Mouse (Mus musculus) E14TG2a.4 (cell line): ENCODE data around the gene Bcl11a.

ENCODE experiments used
- H3K27me3 ChIP-seq: 2 replicates; pipeline ENCODE4 v1.6.1; 2014; ENCODE audit warnings: low read length, control low read depth; ENCODE audit not compliant: insufficient read depth
- H3K36me3 ChIP-seq: 2 replicates; pipeline ENCODE4 v1.6.1; 2014; ENCODE audit warnings: low read length, control low read depth; ENCODE audit not compliant: insufficient read depth
- H3K4me1 ChIP-seq: replicated peaks from 2 replicates; pipeline ENCODE4 v1.6.1; 2014; ENCODE audit warnings: low read depth, low read length, control low read depth
- H3K4me3 ChIP-seq: replicated peaks from 2 replicates; pipeline ENCODE4 v1.5.1; 2014; ENCODE audit warnings: mild to moderate bottlenecking, low read length
- H3K9me3 ChIP-seq: 2 replicates; pipeline ENCODE4 v1.6.1; 2014; ENCODE audit warnings: low read length, control low read depth
- CTCF ChIP-seq: conservative IDR thresholded peaks from 2 replicates; pipeline ENCODE4 v1.5.1; 2014; ENCODE audit warnings: low read length
- NANOG ChIP-seq: IDR thresholded peaks from 2 replicates; pipeline ENCODE4 v1.6.1; 2014; ENCODE audit warnings: borderline replicate concordance, low read length, mixed read lengths
- POU5F1 ChIP-seq: IDR thresholded peaks from 2 replicates; pipeline ENCODE4 v1.6.1; 2014; ENCODE audit warnings: low read length, borderline replicate concordance

Gene Bcl11a

DNA sequence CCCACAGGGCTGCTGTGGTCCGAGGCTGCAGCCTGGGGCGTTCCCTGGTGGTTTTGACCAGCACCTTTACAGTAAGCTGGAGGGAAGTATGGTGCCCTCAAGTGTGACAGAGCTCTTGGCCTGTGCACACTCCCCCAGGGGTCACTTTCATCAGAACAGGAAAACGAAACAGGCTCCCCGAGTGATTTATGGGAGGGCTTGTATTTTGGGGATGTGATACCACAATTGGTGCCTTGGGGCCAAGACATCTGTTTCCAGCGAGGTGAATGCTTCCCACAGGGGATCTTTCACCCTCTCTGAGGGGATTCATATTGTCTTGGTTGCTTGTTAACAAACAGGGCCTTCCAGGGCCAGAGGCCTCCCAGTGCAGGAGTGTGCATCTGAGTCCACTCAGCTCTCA lies 122.5 kb downstream of the Bcl11a start:
- no peak overlapping the region for H3K4me3 ChIP-seq
- H3K27me3 ChIP-seq: 0 out of 2 replicates have a peak, but pooled peaks cover 4% of the 10 kb centered on the region
- TF ChIP-seq CTCF (no peak), NANOG (no peak), POU5F1 (no peak)
- H3K36me3 ChIP-seq: no peaks in the 10 kb centered on the region
- peaks cover 24% of the 10 kb centered on the region for H3K4me1 ChIP-seq
- no peaks in the 10 kb centered on the region; the same call in none of the 2 replicates for H3K9me3 ChIP-seq

DNA sequence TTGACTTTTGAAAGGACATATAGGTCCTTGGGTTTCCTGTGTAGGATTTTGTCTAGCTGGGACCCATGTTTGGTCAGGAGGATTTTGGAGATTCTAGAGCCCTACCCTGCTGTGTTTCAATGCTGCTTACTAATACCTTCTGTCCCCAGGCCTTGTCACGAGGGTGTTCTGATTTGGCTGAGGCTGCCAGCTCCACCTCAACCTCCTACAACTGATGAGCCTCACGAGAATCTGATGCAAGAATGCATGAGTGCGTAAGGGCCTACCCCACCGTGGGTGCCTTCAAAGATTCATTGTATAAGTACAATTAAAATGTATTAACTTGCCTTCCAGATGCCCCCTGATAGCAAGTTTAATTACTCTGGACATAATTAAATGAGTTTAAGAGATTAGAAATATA lies 123.4 kb downstream of the Bcl11a start:
- Histone ChIP-seq H3K27me3 (0 out of 2 replicates have a peak, but pooled peaks cover 4% of the 10 kb centered on the region), H3K4me3 (no peak overlapping the region), H3K36me3 (no peaks in the 10 kb centered on the region), H3K9me3 (no peaks in the 10 kb centered on the region; the same call in none of the 2 replicates), H3K4me1 (peaks cover 24% of the 10 kb centered on the region)
- TF ChIP-seq POU5F1 (no peak), NANOG (no peak), CTCF (no peak)

DNA sequence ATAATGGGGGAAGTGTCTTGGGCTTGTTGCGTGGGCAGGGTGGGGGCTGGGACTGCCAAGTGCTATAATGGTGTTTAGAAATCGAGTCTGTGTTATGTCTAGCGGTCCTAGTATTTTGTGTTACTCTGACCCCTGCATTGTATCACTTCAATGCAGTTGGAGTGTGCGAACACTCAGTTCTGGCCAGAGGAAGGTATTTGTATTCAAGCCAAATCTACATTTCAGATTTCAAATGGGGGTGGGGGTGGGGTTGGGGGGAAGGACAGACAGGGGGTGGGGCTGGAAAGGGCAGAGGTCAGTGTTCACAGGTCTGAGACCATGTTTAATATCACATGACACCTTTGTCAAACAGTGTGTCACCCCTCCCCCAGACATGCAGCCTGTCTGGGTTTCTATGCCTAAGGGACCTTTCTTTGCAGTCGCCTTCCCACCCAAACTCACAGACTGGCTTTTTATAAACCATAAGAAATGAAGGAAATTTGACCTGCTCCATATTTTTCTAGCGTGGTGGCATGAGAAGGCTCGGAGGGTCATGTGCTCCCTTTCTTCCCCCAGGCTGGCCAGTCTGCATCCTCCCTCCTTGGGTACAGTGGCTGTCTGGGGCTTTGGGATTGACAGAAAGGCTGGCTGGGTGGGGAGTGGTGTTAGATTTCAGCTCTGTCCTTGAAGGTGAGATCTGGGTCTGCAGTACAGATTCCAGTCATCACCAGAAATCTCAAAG lies 124.9 kb downstream of the Bcl11a start:
- peaks cover 24% of the 10 kb centered on the region for H3K4me1 ChIP-seq
- H3K9me3 ChIP-seq: no peaks in the 10 kb centered on the region; the same call in none of the 2 replicates
- H3K27me3 ChIP-seq: no peaks in the 10 kb centered on the region
- no peak for TF ChIP-seq POU5F1
- TF ChIP-seq CTCF: no peak
- TF ChIP-seq NANOG: no peak
- H3K36me3 ChIP-seq: no peaks in the 10 kb centered on the region
- no peak overlapping the region for H3K4me3 ChIP-seq

- Histone ChIP-seq H3K27me3 (no peaks in the 10 kb centered on the region), H3K4me1 (peaks cover 24% of the 10 kb centered on the region), H3K36me3 (no peaks in the 10 kb centered on the region), H3K9me3 (no peaks in the 10 kb centered on the region; the same call in none of the 2 replicates), H3K4me3 (no peak overlapping the region)
- TF ChIP-seq NANOG: no peak
- TF ChIP-seq CTCF: no peak
- TF ChIP-seq POU5F1: no peak
Observed at GRCm38 (mm10) chr11:24203489-24203888, 125.6 kb downstream of the Bcl11a start.

GRCm38 (mm10) chr11:24208951-24209351 lies 131.1 kb downstream of the Bcl11a start:
- Histone ChIP-seq H3K27me3 (peaks cover 9% of the 10 kb centered on the region; the same call in 1 of the 2 replicates), H3K36me3 (no peaks in the 10 kb centered on the region), H3K9me3 (no peaks in the 10 kb centered on the region), H3K4me1 (peaks cover 7% of the 10 kb centered on the region), H3K4me3 (no peak overlapping the region)
- no peak for TF ChIP-seq NANOG
- no peak for TF ChIP-seq CTCF
- no peak for TF ChIP-seq POU5F1

- no peak for TF ChIP-seq NANOG
- Histone ChIP-seq H3K4me3 (no peak overlapping the region), H3K4me1 (no peaks in the 10 kb centered on the region), H3K27me3 (peaks cover 9% of the 10 kb centered on the region; the same call in 1 of the 2 replicates), H3K9me3 (no peaks in the 10 kb centered on the region), H3K36me3 (no peaks in the 10 kb centered on the region)
Observed at GRCm38 (mm10) chr11:24214509-24215134, 136.8 kb downstream of the Bcl11a start.

DNA sequence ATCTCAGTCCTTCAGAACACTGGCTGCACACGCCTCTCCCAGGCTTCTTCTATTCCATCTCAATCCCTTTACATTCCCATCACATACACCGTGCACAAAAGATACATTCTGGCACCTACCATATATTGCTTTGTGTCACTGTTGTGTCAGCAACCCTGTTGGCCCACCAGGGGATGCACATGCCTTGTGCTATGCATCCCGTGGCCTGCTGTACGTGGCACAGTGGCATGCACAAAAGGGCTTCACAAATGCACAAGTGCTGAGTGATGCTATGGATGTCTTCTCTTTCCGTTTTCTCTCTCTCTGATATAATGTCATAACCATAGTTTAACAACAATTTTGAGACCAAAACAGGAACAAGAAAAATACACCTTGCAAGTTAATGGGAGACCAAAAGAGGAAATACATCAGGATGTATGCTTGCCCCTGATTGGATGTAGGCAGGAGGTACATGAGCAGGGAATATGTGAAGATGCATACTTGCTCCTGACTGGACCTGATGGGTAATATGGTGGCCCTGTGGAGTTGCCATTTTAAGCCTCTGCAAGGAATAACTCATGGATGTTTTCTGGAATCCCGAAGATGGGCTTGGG lies 140.0 kb downstream of the Bcl11a start:
- Histone ChIP-seq H3K9me3 (no peaks in the 10 kb centered on the region), H3K4me1 (0 out of 2 replicates have a peak, but pooled peaks cover 3% of the 10 kb centered on the region), H3K36me3 (no peaks in the 10 kb centered on the region), H3K27me3 (peaks cover 10% of the 10 kb centered on the region), H3K4me3 (no peak overlapping the region)
- TF ChIP-seq CTCF (no peak), POU5F1 (no peak), NANOG (no peak)

GRCm38 (mm10) chr11:24221601-24222307 lies 143.9 kb downstream of the Bcl11a start:
- TF ChIP-seq NANOG (no peak), POU5F1 (no peak), CTCF (no peak)
- Histone ChIP-seq H3K4me1 (0 out of 2 replicates have a peak, but pooled peaks cover 3% of the 10 kb centered on the region), H3K36me3 (no peaks in the 10 kb centered on the region), H3K27me3 (peaks cover 15% of the 10 kb centered on the region), H3K4me3 (no peak overlapping the region), H3K9me3 (no peaks in the 10 kb centered on the region)
